Mouse (Mus musculus) midbrain, embryonic 16.5 days (tissue): ENCODE measurements around the gene Zfand2b. TPM values are rescaled to one million over a fixed set of nuclear protein-coding genes. Genes with fewer than 3 reads are reported as not detected.

Source experiments
- ATAC-seq: fragments of 200-750 bp; cut with Nextera tagmentation; 2 replicates; pipeline ENCODE4 v1.8.0; 2017; ENCODE audit warnings: moderate TSS enrichment
- H3K27ac ChIP-seq: fragments of 300-500 bp; sonication (generic); 2 replicates; pipeline ENCODE4 v1.5.1; 2014; ENCODE audit warnings: mild to moderate bottlenecking, low read length, mixed read lengths
- H3K27me3 ChIP-seq: fragments of 300-500 bp; sonication (generic); 2 replicates; pipeline ENCODE4 v1.6.1; 2014; ENCODE audit warnings: low read depth, low read length, mixed read lengths; ENCODE audit not compliant: control insufficient read depth, insufficient read depth
- H3K36me3 ChIP-seq: fragments of 300-500 bp; sonication (generic); 2 replicates; pipeline ENCODE4 v1.6.1; 2014; ENCODE audit warnings: mild to moderate bottlenecking, low read length, moderate library complexity, mixed read lengths; ENCODE audit not compliant: control insufficient read depth, insufficient read depth
- H3K4me1 ChIP-seq: fragments of 300-500 bp; sonication (generic); 2 replicates; pipeline ENCODE4 v1.6.1; 2014; ENCODE audit warnings: mild to moderate bottlenecking, low read length, mixed read lengths; ENCODE audit not compliant: control insufficient read depth, insufficient read depth
- H3K4me2 ChIP-seq: fragments of 300-500 bp; sonication (generic); 2 replicates; pipeline ENCODE4 v1.6.1; 2014; ENCODE audit warnings: mild to moderate bottlenecking, low read length, mixed read lengths
- H3K4me3 ChIP-seq: fragments of 300-500 bp; sonication (generic); 2 replicates; pipeline ENCODE4 v1.5.1; 2014; ENCODE audit warnings: low read depth, mild to moderate bottlenecking, low read length, moderate library complexity, mixed read lengths
- H3K9ac ChIP-seq: fragments of 300-500 bp; sonication (generic); 2 replicates; pipeline ENCODE4 v1.6.1; 2014; ENCODE audit warnings: low read depth, low read length, mixed read lengths
- H3K9me3 ChIP-seq: fragments of 300-500 bp; sonication (generic); replicated peaks from 2 replicates; pipeline ENCODE4 v1.6.1; 2014; ENCODE audit warnings: mild to moderate bottlenecking, low read length, mixed read lengths; ENCODE audit not compliant: control insufficient read depth, poor library complexity, severe bottlenecking
- WGBS: fragments of 180-500 bp; shearing (Covaris S2); extraction: QIAGEN DNeasy Blood & Tissue Kit; methylation state at CpG from one replicate; pipeline ENCODE4 v1.1.7; 2014; 5-methylcytosine and 5-hydroxymethylcytosine counted together
- polyA plus RNA-seq: library from polyadenylated mRNA; unstranded; fragments of >200 nt; fragmentation: Nextera tagmentation; extraction: Ambion mirVana; gene quantifications from 2 replicates; pipeline ENCODE4 v1.2.1, GENCODE M21; 2015

Gene Zfand2b
- polyA plus RNA-seq, 1 experiment from 2014 or later = 41.8 TPM

DNA sequence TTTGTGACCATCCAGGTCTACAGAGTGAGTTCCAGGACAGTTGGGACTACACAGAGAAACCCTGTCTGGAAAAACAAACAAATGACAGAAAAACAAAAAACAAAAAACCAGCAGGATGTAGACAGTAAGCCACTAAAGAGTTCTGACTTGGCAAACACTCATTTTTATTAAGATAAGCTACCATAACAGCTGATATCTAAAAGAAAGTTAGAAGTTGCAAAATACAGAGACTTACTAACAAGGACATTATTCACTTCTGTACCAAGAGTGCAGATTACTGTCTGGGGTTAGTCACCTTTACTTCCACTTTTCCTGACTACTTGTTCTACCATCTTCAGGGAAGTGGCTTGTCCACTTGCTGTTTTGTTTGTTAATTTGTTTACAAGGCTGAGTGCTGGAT lies 9.5 kb upstream of the Zfand2b start:
- no peaks in the 10 kb centered on the region for H3K27me3 ChIP-seq
- H3K9ac ChIP-seq = no peak overlapping the region
- no peak for ATAC-seq
- H3K27ac ChIP-seq = no peak overlapping the region
- H3K4me2 ChIP-seq = no peak overlapping the region
- H3K4me1 ChIP-seq = no peaks in the 10 kb centered on the region
- no peaks in the 10 kb centered on the region for H3K36me3 ChIP-seq
- H3K9me3 ChIP-seq = no peaks in the 10 kb centered on the region
- H3K4me3 ChIP-seq = no peak overlapping the region

GRCm38 (mm10) chr1:75159540-75160255 lies 8.7 kb upstream of the Zfand2b start:
- no peaks in the 10 kb centered on the region; the same call in 1 of the 2 replicates for H3K27me3 ChIP-seq
- no peak overlapping the region for H3K4me3 ChIP-seq
- no peak overlapping the region for H3K4me2 ChIP-seq
- 69% methylated on average over 5 of the region's 5 CpGs for WGBS
- H3K27ac ChIP-seq = no peak overlapping the region
- H3K4me1 ChIP-seq = no peaks in the 10 kb centered on the region
- no peak overlapping the region for H3K9ac ChIP-seq
- no peaks in the 10 kb centered on the region for H3K9me3 ChIP-seq
- no peak for ATAC-seq
- H3K36me3 ChIP-seq = no peaks in the 10 kb centered on the region

GRCm38 (mm10) chr1:75160256-75160617 lies 8.2 kb upstream of the Zfand2b start:
- no peak overlapping the region for H3K27ac ChIP-seq

GRCm38 (mm10) chr1:75168093-75168471 lies 364 bp upstream of the Zfand2b start:
- H3K27me3 ChIP-seq = no peaks in the 10 kb centered on the region; the same call in 1 of the 2 replicates
- peak overlapping the region; percentile 82 for H3K4me3 ChIP-seq
- peaks cover 9% of the 10 kb centered on the region for H3K4me1 ChIP-seq
- WGBS = 8% methylated on average over 7 of the region's 7 CpGs
- ATAC-seq = peak; percentile 73
- H3K9ac ChIP-seq = peak overlapping the region; percentile 91
- H3K9me3 ChIP-seq = no peaks in the 10 kb centered on the region
- H3K4me2 ChIP-seq = peak overlapping the region; percentile 85
- H3K27ac ChIP-seq = peak overlapping the region; percentile 90
- peaks cover 20% of the 10 kb centered on the region for H3K36me3 ChIP-seq

More at GRCm38 (mm10) chr1:75160256-75160617, 8.2 kb upstream of the Zfand2b start:
- H3K9me3 ChIP-seq = no peaks in the 10 kb centered on the region
- 78% methylated on average over 4 of the region's 4 CpGs for WGBS
- no peak overlapping the region for H3K9ac ChIP-seq
- no peaks in the 10 kb centered on the region for H3K4me1 ChIP-seq
- no peaks in the 10 kb centered on the region for H3K36me3 ChIP-seq
- no peak overlapping the region for H3K4me2 ChIP-seq
- H3K27me3 ChIP-seq = no peaks in the 10 kb centered on the region; the same call in 1 of the 2 replicates
- no peak for ATAC-seq
- no peak overlapping the region for H3K4me3 ChIP-seq

DNA sequence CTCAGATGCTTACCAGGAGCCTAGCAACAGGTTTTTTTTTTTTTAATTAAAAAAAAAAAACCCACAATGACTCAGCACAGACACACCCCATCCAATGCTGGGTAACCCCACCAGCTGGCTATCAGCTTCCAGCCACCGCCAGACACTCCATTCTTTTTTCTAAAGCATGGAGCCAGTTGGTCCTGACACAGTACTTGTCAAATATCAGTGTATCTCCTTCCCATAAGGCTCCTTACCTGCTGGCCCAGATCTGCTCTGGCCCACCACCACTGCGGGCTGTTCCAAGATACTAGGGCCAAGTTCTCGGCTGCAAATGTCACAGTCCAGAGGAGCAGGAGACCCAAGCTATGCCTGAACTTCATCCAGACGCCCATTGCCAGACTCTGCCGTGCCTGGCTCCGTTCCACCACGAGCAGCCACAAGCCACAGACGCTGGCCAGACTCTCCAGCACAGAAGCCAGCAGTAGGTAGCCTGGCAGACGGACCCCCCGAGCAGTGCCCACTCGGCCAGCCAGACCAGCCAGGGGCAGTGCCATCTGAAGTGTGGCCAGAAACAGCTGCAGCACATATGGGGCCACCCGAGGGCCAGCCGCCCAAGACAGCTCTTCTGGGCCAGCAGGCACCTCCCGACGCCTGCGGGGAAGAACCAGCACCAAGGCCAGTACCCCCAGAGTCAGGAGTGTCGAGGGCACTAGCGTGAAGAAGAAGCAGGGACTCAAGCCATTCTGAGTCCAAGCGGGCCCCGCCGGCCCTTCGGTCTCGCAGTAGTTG lies 11.1 kb downstream of the Zfand2b start:
- H3K9ac ChIP-seq = peak overlapping the region; percentile 70
- WGBS = 9% methylated on average over 23 of the region's 23 CpGs
- peaks cover 38% of the 10 kb centered on the region for H3K36me3 ChIP-seq
- H3K9me3 ChIP-seq = no peaks in the 10 kb centered on the region
- H3K4me3 ChIP-seq = peak overlapping the region; percentile 61
- H3K27me3 ChIP-seq = no peaks in the 10 kb centered on the region
- H3K4me1 ChIP-seq = peaks cover 18% of the 10 kb centered on the region
- peak overlapping the region; percentile 45 for H3K27ac ChIP-seq
- H3K4me2 ChIP-seq = peak overlapping the region; percentile 100
- ATAC-seq = peak; percentile 51; the same call in 1 of the 2 replicates

- WGBS = 0% methylated on average over 31 of the region's 31 CpGs
These were observed 11.7 kb downstream of the Zfand2b start, which contains the start of gene Abcb6 for GRCm38 (mm10) chr1:75180105-75180590. Gene Abcb6, minus strand, starts transcription at chr1:75180392.

DNA sequence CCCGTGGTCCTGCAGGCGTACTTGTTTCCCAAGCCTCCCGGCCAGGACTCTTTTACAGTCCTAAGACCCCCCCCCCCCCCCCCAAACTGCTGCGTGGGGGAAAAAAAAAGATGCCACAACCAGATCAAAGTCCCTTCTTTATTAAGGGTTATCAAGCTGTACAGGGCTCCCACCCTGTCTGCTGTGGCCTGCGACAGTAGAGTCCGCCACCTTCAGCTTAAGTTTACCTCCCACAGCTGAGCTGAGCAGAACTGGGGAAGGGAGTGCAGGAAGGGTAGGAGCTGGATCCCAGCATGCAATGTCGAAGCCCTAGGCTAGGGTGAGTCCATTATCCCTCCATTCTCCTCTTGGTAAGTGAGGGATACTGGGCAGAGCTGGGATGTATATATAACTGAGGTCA lies 12.3 kb downstream of the Zfand2b start:
- H3K9me3 ChIP-seq = no peaks in the 10 kb centered on the region
- H3K36me3 ChIP-seq = peaks cover 42% of the 10 kb centered on the region
- no peaks in the 10 kb centered on the region for H3K27me3 ChIP-seq
- peak overlapping the region; percentile 61 for H3K4me3 ChIP-seq
- WGBS = 37% methylated on average over 7 of the region's 7 CpGs
- peak; percentile 7; the same call in 1 of the 2 replicates for ATAC-seq
- H3K4me2 ChIP-seq = peak overlapping the region; percentile 100
- peaks cover 18% of the 10 kb centered on the region for H3K4me1 ChIP-seq
- no peak overlapping the region for H3K27ac ChIP-seq
- no peak overlapping the region for H3K9ac ChIP-seq

More at GRCm38 (mm10) chr1:75180105-75180590, 11.7 kb downstream of the Zfand2b start, which contains the start of gene Abcb6:
- peaks cover 43% of the 10 kb centered on the region for H3K36me3 ChIP-seq
- no peaks in the 10 kb centered on the region for H3K9me3 ChIP-seq
- peaks cover 18% of the 10 kb centered on the region for H3K4me1 ChIP-seq
- ATAC-seq = peak; percentile 95
- H3K27ac ChIP-seq = peak within 1 kb of the TSS; percentile 45
- H3K4me2 ChIP-seq = peak within 1 kb of the TSS; percentile 100
- H3K27me3 ChIP-seq = no peaks in the 10 kb centered on the region
- peak within 1 kb of the TSS; percentile 61 for H3K4me3 ChIP-seq
- H3K9ac ChIP-seq = peak within 1 kb of the TSS; percentile 70

GRCm38 (mm10) chr1:75181377-75181870 lies 13.0 kb downstream of the Zfand2b start:
- 85% methylated on average over 4 of the region's 4 CpGs for WGBS
- ATAC-seq = no peak

More at GRCm38 (mm10) chr1:75181377-75181870, 13.0 kb downstream of the Zfand2b start:
- H3K4me2 ChIP-seq = no peak overlapping the region
- no peaks in the 10 kb centered on the region for H3K9me3 ChIP-seq
- H3K36me3 ChIP-seq = peaks cover 46% of the 10 kb centered on the region
- H3K9ac ChIP-seq = no peak overlapping the region
- peaks cover 18% of the 10 kb centered on the region for H3K4me1 ChIP-seq
- no peaks in the 10 kb centered on the region for H3K27me3 ChIP-seq
- no peak overlapping the region for H3K27ac ChIP-seq
- H3K4me3 ChIP-seq = no peak overlapping the region
